Mouse (Mus musculus): ENCODE data around the gene Olfr787. TPM values are rescaled to one million over a fixed set of nuclear protein-coding genes. Genes with fewer than 3 reads are reported as not detected.

Olfr787 gene
- not detected in 2 replicates for total RNA-seq (2014; rRNA removed)
- polyA plus RNA-seq (2015; fragmentation: Nextera tagmentation; extraction: Ambion mirVana), result not detected in 2 replicates

- ATAC-seq (no peak), DNase-seq (no peak)
- Histone ChIP-seq H3K9ac (no peak within 1 kb of the TSS), H3K4me3 (ENCODE audit: low read depth, low read length) (no peak within 1 kb of the TSS), H3K27ac (ENCODE audit: low read depth, low read length) (no peak within 1 kb of the TSS), H3K27me3 (ENCODE audit: insufficient read depth, low read length) (no peaks in the 10 kb centered on the region), H3K4me1 (ENCODE audit: insufficient read depth) (no peaks in the 10 kb centered on the region), H3K4me2 (ENCODE audit: low read depth) (no peak within 1 kb of the TSS), H3K36me3 (ENCODE audit: insufficient read depth) (no peaks in the 10 kb centered on the region), H3K9me3 (ENCODE audit: low read length) (no peaks in the 10 kb centered on the region)
- TF ChIP-seq CTCF (IDR thresholded peaks at IDR 0.05; ENCODE audit: low read depth), result no peak
- 82% methylated on average over 3 of the region's 3 CpGs for WGBS
Observed at GRCm38 (mm10) chr10:129461562-129461961, at the start of gene Olfr787. Gene Olfr787 (plus strand): TSS chr10:129461862.

GRCm38 (mm10) chr10:129427006-129427405, 34.7 kb upstream of the Olfr787 start, which contains the start of gene Olfr786:
Gene Olfr786 (plus strand): TSS chr10:129427306.
- DNase-seq, result no peak
- no peaks in the 10 kb centered on the region for H3K27me3 ChIP-seq (ENCODE audit: insufficient read depth, low read length)
- H3K9me3 ChIP-seq (ENCODE audit: low read length), result no peaks in the 10 kb centered on the region
- no peak within 1 kb of the TSS for H3K4me3 ChIP-seq (ENCODE audit: low read depth, low read length)
- H3K4me1 ChIP-seq (ENCODE audit: insufficient read depth), result no peaks in the 10 kb centered on the region
- no peaks in the 10 kb centered on the region for H3K36me3 ChIP-seq (ENCODE audit: insufficient read depth)
- ATAC-seq, result no peak
- no peak for TF ChIP-seq CTCF (IDR thresholded peaks at IDR 0.05; ENCODE audit: low read depth)
- H3K9ac ChIP-seq, result no peak within 1 kb of the TSS
- no peak within 1 kb of the TSS for H3K4me2 ChIP-seq (ENCODE audit: low read depth)
- no peak within 1 kb of the TSS for H3K27ac ChIP-seq (ENCODE audit: low read depth, low read length)

- H3K9me3 ChIP-seq (ENCODE audit: low read length), result no peaks in the 10 kb centered on the region
- H3K36me3 ChIP-seq (ENCODE audit: insufficient read depth), result no peaks in the 10 kb centered on the region
- no peak within 1 kb of the TSS for H3K27ac ChIP-seq (ENCODE audit: low read depth, low read length)
Observed at GRCm38 (mm10) chr10:129470698-129471097, 9.0 kb downstream of the Olfr787 start, which contains the start of gene Olfr788. Gene Olfr788 (plus strand): TSS chr10:129470998.

GRCm38 (mm10) chr10:129473256-129473655, 11.6 kb downstream of the Olfr787 start:
- H3K36me3 ChIP-seq (ENCODE audit: insufficient read depth), result no peaks in the 10 kb centered on the region
- no peaks in the 10 kb centered on the region for H3K9me3 ChIP-seq (ENCODE audit: low read length)
- H3K27me3 ChIP-seq (ENCODE audit: insufficient read depth, low read length), result no peaks in the 10 kb centered on the region
- TF ChIP-seq CTCF (IDR thresholded peaks at IDR 0.05; ENCODE audit: low read depth), result no peak
- H3K9ac ChIP-seq, result no peak overlapping the region
- no peak overlapping the region for H3K27ac ChIP-seq (ENCODE audit: low read depth, low read length)
- no peak overlapping the region for H3K4me3 ChIP-seq (ENCODE audit: low read depth, low read length)
- WGBS, result 40% methylated on average over 2 of the region's 2 CpGs
- H3K4me1 ChIP-seq (ENCODE audit: insufficient read depth), result no peaks in the 10 kb centered on the region
- no peak overlapping the region for H3K4me2 ChIP-seq (ENCODE audit: low read depth)
- no peak for DNase-seq
- ATAC-seq, result no peak

More at GRCm38 (mm10) chr10:129470698-129471097, 9.0 kb downstream of the Olfr787 start, which contains the start of gene Olfr788:
- Histone ChIP-seq H3K9ac (no peak within 1 kb of the TSS), H3K4me2 (ENCODE audit: low read depth) (no peak within 1 kb of the TSS), H3K27me3 (ENCODE audit: insufficient read depth, low read length) (no peaks in the 10 kb centered on the region), H3K4me1 (ENCODE audit: insufficient read depth) (no peaks in the 10 kb centered on the region), H3K4me3 (ENCODE audit: low read depth, low read length) (no peak within 1 kb of the TSS)
- ATAC-seq (no peak), DNase-seq (no peak)
- TF ChIP-seq CTCF (IDR thresholded peaks at IDR 0.05; ENCODE audit: low read depth), result no peak

GRCm38 (mm10) chr10:129473723-129474122, 12.1 kb downstream of the Olfr787 start:
- Histone ChIP-seq H3K27ac (ENCODE audit: low read depth, low read length) (no peak overlapping the region), H3K4me3 (ENCODE audit: low read depth, low read length) (no peak overlapping the region), H3K9ac (no peak overlapping the region), H3K36me3 (ENCODE audit: insufficient read depth) (no peaks in the 10 kb centered on the region), H3K9me3 (ENCODE audit: low read length) (no peaks in the 10 kb centered on the region), H3K4me1 (ENCODE audit: insufficient read depth) (no peaks in the 10 kb centered on the region), H3K4me2 (ENCODE audit: low read depth) (no peak overlapping the region), H3K27me3 (ENCODE audit: insufficient read depth, low read length) (no peaks in the 10 kb centered on the region)
- ATAC-seq (no peak), DNase-seq (no peak)
- TF ChIP-seq CTCF (IDR thresholded peaks at IDR 0.05; ENCODE audit: low read depth), result no peak

- no peak within 1 kb of the TSS for H3K4me2 ChIP-seq (ENCODE audit: low read depth)
- no peak within 1 kb of the TSS for H3K27ac ChIP-seq (ENCODE audit: low read depth, low read length)
- TF ChIP-seq CTCF (IDR thresholded peaks at IDR 0.05; ENCODE audit: low read depth), result no peak
- H3K36me3 ChIP-seq (ENCODE audit: insufficient read depth), result no peaks in the 10 kb centered on the region
- H3K4me1 ChIP-seq (ENCODE audit: insufficient read depth), result no peaks in the 10 kb centered on the region
- H3K9me3 ChIP-seq (ENCODE audit: low read length), result no peaks in the 10 kb centered on the region
- ATAC-seq (no peak), DNase-seq (no peak)
- H3K9ac ChIP-seq, result no peak within 1 kb of the TSS
- WGBS, result 65% methylated on average over 2 of the region's 2 CpGs
- H3K4me3 ChIP-seq (ENCODE audit: low read depth, low read length), result no peak within 1 kb of the TSS
- H3K27me3 ChIP-seq (ENCODE audit: insufficient read depth, low read length), result no peaks in the 10 kb centered on the region
Observed at GRCm38 (mm10) chr10:129484452-129484851, 22.8 kb downstream of the Olfr787 start, which contains the start of gene Olfr789. Gene Olfr789 (plus strand): TSS chr10:129484752.

- 77% methylated on average over 2 of the region's 2 CpGs for WGBS
- Histone ChIP-seq H3K27ac (ENCODE audit: low read depth, low read length) (no peak overlapping the region), H3K9me3 (ENCODE audit: low read length) (no peaks in the 10 kb centered on the region), H3K4me3 (ENCODE audit: low read depth, low read length) (no peak overlapping the region), H3K9ac (no peak overlapping the region), H3K4me2 (ENCODE audit: low read depth) (no peak overlapping the region), H3K4me1 (ENCODE audit: insufficient read depth) (no peaks in the 10 kb centered on the region), H3K36me3 (ENCODE audit: insufficient read depth) (no peaks in the 10 kb centered on the region), H3K27me3 (ENCODE audit: insufficient read depth, low read length) (no peaks in the 10 kb centered on the region)
- ATAC-seq (no peak), DNase-seq (no peak)
- no peak for TF ChIP-seq CTCF (IDR thresholded peaks at IDR 0.05; ENCODE audit: low read depth)
Observed at GRCm38 (mm10) chr10:129490101-129490500, 28.4 kb downstream of the Olfr787 start.
